Mouse (Mus musculus) hindbrain, embryonic 14.5 days (tissue): ENCODE results near the gene Tle1. TPM values are rescaled to one million over a fixed set of nuclear protein-coding genes. Genes with fewer than 3 reads are reported as not detected.

Source experiments
- ATAC-seq: fragments of 200-750 bp; cut with Nextera tagmentation; 2 replicates; pipeline ENCODE4 v1.8.0; 2017; ENCODE audit warnings: moderate number of reproducible peaks, mild to moderate bottlenecking, moderate TSS enrichment, moderate library complexity; ENCODE audit not compliant: low FRiP score
- DNase-seq: peaks from one replicate; pipeline ENCODE4 v3.0.0-alpha.2; 2015; ENCODE audit warnings: low spot score
- H3K27ac ChIP-seq: fragments of 300-500 bp; sonication (generic); 2 replicates; pipeline ENCODE4 v1.5.1; 2014; ENCODE audit warnings: mild to moderate bottlenecking, moderate library complexity
- H3K27me3 ChIP-seq: fragments of 300-500 bp; sonication (generic); 2 replicates; pipeline ENCODE4 v1.6.1; 2014; ENCODE audit warnings: mild to moderate bottlenecking, low read length, mixed read lengths; ENCODE audit not compliant: control insufficient read depth, insufficient read depth
- H3K36me3 ChIP-seq: fragments of 300-500 bp; sonication (generic); replicated peaks from 2 replicates; pipeline ENCODE4 v1.6.1; 2014; ENCODE audit not compliant: control insufficient read depth, insufficient read depth
- H3K4me1 ChIP-seq: fragments of 300-500 bp; sonication (generic); replicated peaks from 2 replicates; pipeline ENCODE4 v1.6.1; 2014; ENCODE audit warnings: antibody characterized with exemption, low read length, mixed read lengths; ENCODE audit not compliant: control insufficient read depth, insufficient read depth
- H3K4me2 ChIP-seq: fragments of 300-500 bp; sonication (generic); replicated peaks from 2 replicates; pipeline ENCODE4 v1.6.1; 2014; ENCODE audit warnings: mild to moderate bottlenecking, moderate library complexity
- H3K4me3 ChIP-seq: fragments of 300-500 bp; sonication (generic); replicated peaks from 2 replicates; pipeline ENCODE4 v1.5.1; 2014; ENCODE audit warnings: mild to moderate bottlenecking, low read length
- H3K9ac ChIP-seq: fragments of 300-500 bp; sonication (generic); 2 replicates; pipeline ENCODE4 v1.6.1; 2014
- H3K9me3 ChIP-seq: fragments of 300-500 bp; sonication (generic); 2 replicates; pipeline ENCODE4 v1.6.1; 2016; ENCODE audit warnings: low read length; ENCODE audit not compliant: control insufficient read depth
- WGBS: fragments of 180-500 bp; shearing (Covaris S2); extraction: QIAGEN DNeasy Blood & Tissue Kit; methylation state at CpG from one replicate; pipeline ENCODE4 v1.1.7; 2014; 5-methylcytosine and 5-hydroxymethylcytosine counted together
- polyA plus RNA-seq: library from polyadenylated mRNA; unstranded; fragments of >200 nt; fragmentation: Nextera tagmentation; extraction: Ambion mirVana; gene quantifications from 2 replicates; pipeline ENCODE4 v1.2.1, GENCODE M21; 2014

The Tle1 gene
- polyA plus RNA-seq, 1 experiment from 2014 or later = 41.5 TPM

GRCm38 (mm10) chr4:72144541-72144940, 56.2 kb downstream of the Tle1 start:
- H3K9ac ChIP-seq = no peak overlapping the region
- no peaks in the 10 kb centered on the region for H3K9me3 ChIP-seq
- ATAC-seq (no peak), DNase-seq (no peak)
- H3K27ac ChIP-seq = no peak overlapping the region
- peaks cover 34% of the 10 kb centered on the region for H3K36me3 ChIP-seq
- no peaks in the 10 kb centered on the region for H3K27me3 ChIP-seq
- no peak overlapping the region for H3K4me2 ChIP-seq
- H3K4me1 ChIP-seq = 0 out of 2 replicates have a peak, but pooled peaks cover 4% of the 10 kb centered on the region
- WGBS = 86% methylated on average over 2 of the region's 2 CpGs
- no peak overlapping the region for H3K4me3 ChIP-seq

GRCm38 (mm10) chr4:72140706-72141105, 60.0 kb downstream of the Tle1 start:
- Histone ChIP-seq H3K36me3 (peaks cover 62% of the 10 kb centered on the region), H3K4me3 (no peak overlapping the region), H3K4me1 (no peaks in the 10 kb centered on the region), H3K9me3 (no peaks in the 10 kb centered on the region), H3K27me3 (no peaks in the 10 kb centered on the region), H3K27ac (no peak overlapping the region), H3K9ac (no peak overlapping the region), H3K4me2 (no peak overlapping the region)
- ATAC-seq = no peak
- 80% methylated on average over 3 of the region's 3 CpGs for WGBS
- no peak for DNase-seq

- Histone ChIP-seq H3K4me3 (no peak overlapping the region), H3K9ac (no peak overlapping the region), H3K27me3 (no peaks in the 10 kb centered on the region), H3K9me3 (no peaks in the 10 kb centered on the region), H3K4me1 (no peaks in the 10 kb centered on the region), H3K4me2 (no peak overlapping the region), H3K36me3 (peaks cover 67% of the 10 kb centered on the region), H3K27ac (no peak overlapping the region)
- WGBS = 64% methylated on average over 11 of the region's 11 CpGs
- DNase-seq (peak; percentile 60), ATAC-seq (peak; percentile 81; the same call in 1 of the 2 replicates)
Measured at GRCm38 (mm10) chr4:72139475-72140120, 61.1 kb downstream of the Tle1 start.

GRCm38 (mm10) chr4:72138264-72139080, 62.2 kb downstream of the Tle1 start:
- peaks cover 66% of the 10 kb centered on the region for H3K36me3 ChIP-seq
- H3K4me3 ChIP-seq = no peak overlapping the region
- no peak overlapping the region; the same call in 1 of the 2 replicates for H3K27ac ChIP-seq
- H3K9ac ChIP-seq = no peak overlapping the region
- WGBS = 84% methylated on average over 11 of the region's 11 CpGs
- no peaks in the 10 kb centered on the region for H3K9me3 ChIP-seq
- ATAC-seq = peak; percentile 71
- H3K4me1 ChIP-seq = no peaks in the 10 kb centered on the region
- DNase-seq = no peak
- H3K4me2 ChIP-seq = no peak overlapping the region
- H3K27me3 ChIP-seq = no peaks in the 10 kb centered on the region

GRCm38 (mm10) chr4:72132646-72133045, 68.1 kb downstream of the Tle1 start:
- DNase-seq (no peak), ATAC-seq (no peak)
- Histone ChIP-seq H3K27ac (no peak overlapping the region), H3K4me3 (no peak overlapping the region), H3K27me3 (no peaks in the 10 kb centered on the region), H3K4me2 (no peak overlapping the region), H3K4me1 (no peaks in the 10 kb centered on the region), H3K9ac (no peak overlapping the region), H3K36me3 (peaks cover 40% of the 10 kb centered on the region), H3K9me3 (no peaks in the 10 kb centered on the region)
- 84% methylated on average over 3 of the region's 3 CpGs for WGBS

GRCm38 (mm10) chr4:72127596-72127995, 73.1 kb downstream of the Tle1 start:
- no peak overlapping the region for H3K4me2 ChIP-seq
- H3K36me3 ChIP-seq = peaks cover 35% of the 10 kb centered on the region
- no peak overlapping the region for H3K27ac ChIP-seq
- no peak for DNase-seq
- WGBS = 79% methylated on average over 2 of the region's 2 CpGs
- H3K9ac ChIP-seq = no peak overlapping the region
- H3K27me3 ChIP-seq = no peaks in the 10 kb centered on the region
- H3K4me1 ChIP-seq = no peaks in the 10 kb centered on the region
- no peaks in the 10 kb centered on the region for H3K9me3 ChIP-seq
- H3K4me3 ChIP-seq = no peak overlapping the region
- ATAC-seq = no peak

- Histone ChIP-seq H3K9ac (no peak overlapping the region), H3K4me1 (no peaks in the 10 kb centered on the region), H3K4me3 (no peak overlapping the region), H3K36me3 (peaks cover 51% of the 10 kb centered on the region), H3K27ac (no peak overlapping the region), H3K27me3 (no peaks in the 10 kb centered on the region), H3K4me2 (no peak overlapping the region), H3K9me3 (no peaks in the 10 kb centered on the region)
- 87% methylated on average over 5 of the region's 5 CpGs for WGBS
- ATAC-seq (no peak), DNase-seq (no peak)
Measured at GRCm38 (mm10) chr4:72124790-72125189, 75.9 kb downstream of the Tle1 start.

GRCm38 (mm10) chr4:72122837-72123236, 77.9 kb downstream of the Tle1 start:
- Histone ChIP-seq H3K27me3 (no peaks in the 10 kb centered on the region), H3K9me3 (no peaks in the 10 kb centered on the region), H3K4me2 (no peak overlapping the region), H3K9ac (no peak overlapping the region), H3K4me1 (no peaks in the 10 kb centered on the region), H3K4me3 (no peak overlapping the region), H3K27ac (no peak overlapping the region), H3K36me3 (peaks cover 63% of the 10 kb centered on the region)
- DNase-seq (no peak), ATAC-seq (no peak)
- WGBS = 14% methylated on average over 1 of the region's 1 CpGs

GRCm38 (mm10) chr4:72122343-72122742, 78.4 kb downstream of the Tle1 start:
- no peaks in the 10 kb centered on the region for H3K9me3 ChIP-seq
- DNase-seq = no peak
- H3K27ac ChIP-seq = no peak overlapping the region
- H3K4me3 ChIP-seq = no peak overlapping the region
- no peaks in the 10 kb centered on the region for H3K4me1 ChIP-seq
- no peak overlapping the region for H3K4me2 ChIP-seq
- no peak for ATAC-seq
- no peaks in the 10 kb centered on the region for H3K27me3 ChIP-seq
- no peak overlapping the region for H3K9ac ChIP-seq
- H3K36me3 ChIP-seq = peaks cover 67% of the 10 kb centered on the region
- WGBS = 64% methylated on average over 2 of the region's 2 CpGs
